Mouse (Mus musculus): ENCODE results near the gene Itga8. TPM values are rescaled to one million over a fixed set of nuclear protein-coding genes. Genes with fewer than 3 reads are reported as not detected.
A peak's percentile ranks its signal among the peaks of the same experiment; 100 is the strongest.

Itga8 gene
- total RNA-seq, 1 experiment, result 2.5 TPM

DNA sequence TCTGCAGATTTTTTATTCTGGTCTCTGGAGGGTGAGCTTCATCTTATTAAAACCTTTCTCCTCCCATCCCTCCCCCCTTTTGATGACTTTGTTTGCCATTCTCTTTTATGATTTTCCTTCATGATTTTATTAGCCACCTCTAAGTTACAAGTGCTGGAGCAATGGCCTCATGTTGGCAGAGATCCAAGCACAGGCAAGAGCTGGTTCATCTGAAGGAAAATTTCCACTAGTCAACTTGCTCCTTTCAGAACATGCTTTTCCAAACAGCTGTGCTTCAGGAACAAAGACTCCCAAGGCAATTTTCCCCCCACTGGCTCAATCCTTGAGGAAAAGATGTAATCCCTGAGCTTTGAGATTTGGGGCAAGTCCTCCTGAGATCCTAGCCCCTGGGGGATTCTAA lies 5.6 kb upstream of the Itga8 start:
- no peaks in the 10 kb centered on the region for H3K4me1 ChIP-seq (ENCODE audit: control insufficient read depth in 2 of 2, insufficient read depth in 2 of 2, low read length in 2 of 2, poor library complexity in 1 of 2)
- H3K4me3 ChIP-seq (ENCODE audit: insufficient read depth in 1 of 2, low read depth in 1 of 2, low read length in 2 of 2, poor library complexity in 1 of 2, severe bottlenecking in 1 of 2), result no peak overlapping the region
- TF ChIP-seq ZNF384 (IDR thresholded peaks at IDR 0.05; ENCODE audit: low read depth, low read length) (no peak), MAFK (IDR thresholded peaks at IDR 0.05; ENCODE audit: insufficient read depth, low read depth, low read length) (no peak), CHD2 (IDR thresholded peaks at IDR 0.05; ENCODE audit: low read depth, low read length) (no peak), ZC3H11A (IDR thresholded peaks at IDR 0.05; ENCODE audit: borderline replicate concordance, low read depth, low read length) (no peak), HCFC1 (IDR thresholded peaks at IDR 0.05; ENCODE audit: borderline replicate concordance, insufficient read depth, low read length) (no peak)
- H3K9ac ChIP-seq (ENCODE audit: insufficient read depth, low read depth, low read length, poor library complexity, severe bottlenecking), result no peak overlapping the region
- DNase-seq (ENCODE audit: low read depth, low spot score), result no peak
- no peaks in the 10 kb centered on the region for H3K36me3 ChIP-seq (ENCODE audit: control insufficient read depth, insufficient read depth, low read length, poor library complexity, severe bottlenecking)
- in situ Hi-C loops (cut with MboI; ENCODE audit: low sequenced_read_pairs in 2 of 2, unreplicated experiment in 2 of 2), result loop anchor here (25.0 kb wide), 1 partner anchor 295 kb away; no protein-coding TSS in a partner anchor
- no peaks in the 10 kb centered on the region for H3K9me3 ChIP-seq (ENCODE audit: control insufficient read depth, insufficient read depth, low read depth, low read length)
- H3K27ac ChIP-seq (ENCODE audit: insufficient read depth, low read depth, low read length, poor library complexity, severe bottlenecking), result no peak overlapping the region

DNA sequence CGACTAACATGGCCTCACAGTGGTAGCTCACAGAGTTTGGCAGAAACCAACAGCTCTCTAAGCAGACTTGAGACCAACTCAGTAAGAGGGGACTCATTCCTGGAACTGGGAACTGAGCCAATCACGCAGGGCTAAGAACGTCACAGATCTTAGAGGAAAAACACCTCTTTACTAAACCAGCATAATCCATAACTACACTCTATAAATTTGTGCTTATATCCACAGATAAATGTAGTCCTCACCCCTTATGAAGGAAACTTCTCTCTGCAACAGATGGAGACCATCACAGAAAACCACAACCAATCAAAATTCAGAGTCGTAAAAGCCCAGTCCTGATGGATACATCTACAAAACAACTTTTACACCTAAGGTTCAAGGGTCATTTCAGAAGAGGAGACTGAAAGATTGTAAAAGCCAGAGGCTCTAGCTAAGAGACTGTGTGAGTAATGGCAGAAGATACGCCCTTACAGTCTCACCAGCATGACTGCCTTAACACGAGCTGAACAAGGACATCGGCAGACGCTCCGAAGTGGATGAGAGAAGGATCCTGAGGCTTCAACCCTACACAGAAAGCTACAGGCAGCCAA lies 3.4 kb upstream of the Itga8 start:
- H3K4me1 ChIP-seq (ENCODE audit: control insufficient read depth in 2 of 2, insufficient read depth in 2 of 2, low read length in 2 of 2, poor library complexity in 1 of 2), result no peaks in the 10 kb centered on the region
- H3K36me3 ChIP-seq (ENCODE audit: control insufficient read depth, insufficient read depth, low read length, poor library complexity, severe bottlenecking), result no peaks in the 10 kb centered on the region
- no peak for DNase-seq (ENCODE audit: low read depth, low spot score)
- in situ Hi-C loops (cut with MboI; ENCODE audit: low sequenced_read_pairs in 2 of 2, unreplicated experiment in 2 of 2), result loop anchor here (25.0 kb wide), 1 partner anchor 293 kb away; no protein-coding TSS in a partner anchor
- H3K4me3 ChIP-seq (ENCODE audit: insufficient read depth in 1 of 2, low read depth in 1 of 2, low read length in 2 of 2, poor library complexity in 1 of 2, severe bottlenecking in 1 of 2), result no peak overlapping the region
- TF ChIP-seq ZC3H11A (IDR thresholded peaks at IDR 0.05; ENCODE audit: borderline replicate concordance, low read depth, low read length) (no peak), CHD2 (IDR thresholded peaks at IDR 0.05; ENCODE audit: low read depth, low read length) (no peak), HCFC1 (IDR thresholded peaks at IDR 0.05; ENCODE audit: borderline replicate concordance, insufficient read depth, low read length) (no peak), ZNF384 (IDR thresholded peaks at IDR 0.05; ENCODE audit: low read depth, low read length) (no peak), MAFK (IDR thresholded peaks at IDR 0.05; ENCODE audit: insufficient read depth, low read depth, low read length) (no peak)
- H3K9me3 ChIP-seq (ENCODE audit: control insufficient read depth, insufficient read depth, low read depth, low read length), result no peaks in the 10 kb centered on the region
- H3K9ac ChIP-seq (ENCODE audit: insufficient read depth, low read depth, low read length, poor library complexity, severe bottlenecking), result no peak overlapping the region
- H3K27ac ChIP-seq (ENCODE audit: insufficient read depth, low read depth, low read length, poor library complexity, severe bottlenecking), result no peak overlapping the region

DNA sequence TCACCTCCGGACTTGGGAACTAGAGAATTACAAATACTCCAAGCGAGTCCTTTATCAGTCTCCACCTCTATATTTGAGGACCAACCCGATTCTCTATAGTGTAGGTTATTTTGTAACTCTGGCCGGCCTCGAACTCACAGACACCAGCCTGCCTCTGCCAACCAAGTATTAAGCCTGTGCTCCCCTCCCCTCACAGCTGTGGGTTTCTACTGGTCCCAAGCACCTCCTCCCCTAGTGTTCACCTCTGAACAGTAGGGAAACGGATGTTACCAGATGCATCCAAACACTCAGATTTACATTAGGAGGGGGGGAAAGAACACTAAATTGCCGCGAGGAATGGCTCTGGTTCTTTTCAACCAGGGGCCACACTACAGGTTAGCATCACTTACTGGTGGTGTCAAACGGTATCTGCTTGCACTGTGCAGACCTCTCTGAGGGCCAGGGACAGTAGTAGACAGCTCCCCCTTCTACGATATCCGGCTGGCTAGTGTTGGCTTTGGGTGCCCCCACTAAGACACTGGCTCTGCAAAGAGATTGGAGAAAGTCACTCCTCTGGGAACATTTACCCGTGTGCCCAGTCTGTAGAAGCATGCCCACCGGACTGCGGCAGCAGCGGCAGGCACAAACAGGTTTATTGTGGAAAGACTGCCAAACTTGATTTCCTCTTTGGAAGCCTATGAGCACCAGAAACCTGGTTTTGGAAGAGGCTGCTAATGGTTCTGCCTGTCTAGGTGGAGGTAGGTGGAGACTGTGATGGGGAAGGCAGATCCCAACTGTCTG lies 1.1 kb downstream of the Itga8 start:
- no peaks in the 10 kb centered on the region for H3K36me3 ChIP-seq (ENCODE audit: control insufficient read depth, insufficient read depth, low read length, poor library complexity, severe bottlenecking)
- no peak for DNase-seq (ENCODE audit: low read depth, low spot score)
- TF ChIP-seq CHD2 (IDR thresholded peaks at IDR 0.05; ENCODE audit: low read depth, low read length) (no peak), ZNF384 (IDR thresholded peaks at IDR 0.05; ENCODE audit: low read depth, low read length) (no peak), MAFK (IDR thresholded peaks at IDR 0.05; ENCODE audit: insufficient read depth, low read depth, low read length) (no peak), HCFC1 (IDR thresholded peaks at IDR 0.05; ENCODE audit: borderline replicate concordance, insufficient read depth, low read length) (no peak)
- H3K4me1 ChIP-seq (ENCODE audit: control insufficient read depth in 2 of 2, insufficient read depth in 2 of 2, low read length in 2 of 2, poor library complexity in 1 of 2), result no peaks in the 10 kb centered on the region
- H3K27ac ChIP-seq (ENCODE audit: insufficient read depth, low read depth, low read length, poor library complexity, severe bottlenecking), result no peak overlapping the region
- H3K9ac ChIP-seq (ENCODE audit: insufficient read depth, low read depth, low read length, poor library complexity, severe bottlenecking), result no peak overlapping the region
- in situ Hi-C loops (cut with MboI; ENCODE audit: low sequenced_read_pairs in 2 of 2, unreplicated experiment in 2 of 2), result loop anchor here (25.0 kb wide), 1 partner anchor 288 kb away; no protein-coding TSS in a partner anchor
- H3K4me3 ChIP-seq (ENCODE audit: insufficient read depth in 1 of 2, low read depth in 1 of 2, low read length in 2 of 2, poor library complexity in 1 of 2, severe bottlenecking in 1 of 2), result peak overlapping the region in 1 of 2 experiments; percentile 76; a peak in 2 of 4 replicates
- no peaks in the 10 kb centered on the region for H3K9me3 ChIP-seq (ENCODE audit: control insufficient read depth, insufficient read depth, low read depth, low read length)

DNA sequence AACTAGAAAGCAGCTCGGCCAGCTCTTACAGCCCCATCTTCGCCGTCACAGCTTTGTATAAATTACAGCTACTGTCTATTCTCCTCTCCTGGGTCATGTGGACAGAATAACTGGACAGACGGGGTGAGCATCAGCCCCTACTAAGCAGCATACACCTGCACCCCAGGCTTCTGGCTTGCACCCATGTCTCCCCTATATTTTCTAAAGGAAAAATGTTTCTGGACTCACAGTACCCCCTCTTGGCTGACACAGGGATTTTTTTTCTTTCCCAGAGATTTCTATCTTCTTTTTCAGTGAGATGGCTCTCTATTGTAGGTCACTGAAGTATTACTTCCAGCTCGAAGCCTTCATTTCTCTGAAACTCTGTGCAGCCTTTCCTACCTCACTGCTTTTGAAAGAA lies 4.4 kb downstream of the Itga8 start:
- DNase-seq (ENCODE audit: low read depth, low spot score), result no peak

More for the DNA sequence above, 4.4 kb downstream of the Itga8 start:
- Histone ChIP-seq H3K27ac (ENCODE audit: insufficient read depth, low read depth, low read length, poor library complexity, severe bottlenecking) (no peak overlapping the region), H3K36me3 (ENCODE audit: control insufficient read depth, insufficient read depth, low read length, poor library complexity, severe bottlenecking) (no peaks in the 10 kb centered on the region), H3K4me1 (ENCODE audit: control insufficient read depth in 2 of 2, insufficient read depth in 2 of 2, low read length in 2 of 2, poor library complexity in 1 of 2) (no peaks in the 10 kb centered on the region), H3K9me3 (ENCODE audit: control insufficient read depth, insufficient read depth, low read depth, low read length) (no peaks in the 10 kb centered on the region), H3K4me3 (ENCODE audit: insufficient read depth in 1 of 2, low read depth in 1 of 2, low read length in 2 of 2, poor library complexity in 1 of 2, severe bottlenecking in 1 of 2) (no peak overlapping the region), H3K9ac (ENCODE audit: insufficient read depth, low read depth, low read length, poor library complexity, severe bottlenecking) (no peak overlapping the region)
- TF ChIP-seq MAFK (IDR thresholded peaks at IDR 0.05; ENCODE audit: insufficient read depth, low read depth, low read length) (no peak), CHD2 (IDR thresholded peaks at IDR 0.05; ENCODE audit: low read depth, low read length) (no peak), ZC3H11A (IDR thresholded peaks at IDR 0.05; ENCODE audit: borderline replicate concordance, low read depth, low read length) (no peak), ZNF384 (IDR thresholded peaks at IDR 0.05; ENCODE audit: low read depth, low read length) (no peak), HCFC1 (IDR thresholded peaks at IDR 0.05; ENCODE audit: borderline replicate concordance, insufficient read depth, low read length) (no peak)
- in situ Hi-C loops (cut with MboI; ENCODE audit: low sequenced_read_pairs in 2 of 2, unreplicated experiment in 2 of 2), result no loop called here

All from ES-E14 (cell line).